Mouse (Mus musculus) cerebral cortex, adult 2 months (tissue): ENCODE data around the gene Ctps2.

Experiments used
- WGBS: fragments of 180-500 bp; shearing (Covaris S2); methylation state at CpG from one replicate; pipeline ENCODE4 v1.1.7; 2018; 5-methylcytosine and 5-hydroxymethylcytosine counted together

The Ctps2 gene

GRCm38 (mm10) chrX:162976194-162976593 is 75.2 kb downstream of the Ctps2 start:
- WGBS: 87% methylated on average over 3 of the region's 3 CpGs

GRCm38 (mm10) chrX:162986876-162987495 is 85.9 kb downstream of the Ctps2 start:
- 93% methylated on average over 10 of the region's 10 CpGs for WGBS

GRCm38 (mm10) chrX:162991396-162991795 is 90.4 kb downstream of the Ctps2 start:
- WGBS: 70% methylated on average over 4 of the region's 4 CpGs

GRCm38 (mm10) chrX:162992121-162992520 is 91.1 kb downstream of the Ctps2 start:
- WGBS: 70% methylated on average over 3 of the region's 3 CpGs

- 58% methylated on average over 3 of the region's 3 CpGs for WGBS
Measured at GRCm38 (mm10) chrX:163038767-163039166, 137.7 kb downstream of the Ctps2 start.

- 75% methylated on average over 1 of the region's 1 CpGs for WGBS
Measured at GRCm38 (mm10) chrX:163042771-163043170, 141.7 kb downstream of the Ctps2 start.

GRCm38 (mm10) chrX:163063936-163064335 is 162.9 kb downstream of the Ctps2 start:
- 57% methylated on average over 1 of the region's 1 CpGs for WGBS
